Mouse (Mus musculus) lung, adult 2 months (tissue): ENCODE measurements around the gene Il4ra. TPM values are rescaled to one million over a fixed set of nuclear protein-coding genes. Genes with fewer than 3 reads are reported as not detected.

Experiments
- DNase-seq: peaks from one replicate; pipeline ENCODE4 v3.0.0; 2022
- H3K4me1 ChIP-seq: fragments of 200-500 bp; 2 replicates; pipeline ENCODE4 v1.6.1; 2011; ENCODE audit warnings: low read length; ENCODE audit not compliant: control insufficient read depth, insufficient read depth
- H3K4me3 ChIP-seq: fragments of 200-500 bp; replicated peaks from 2 replicates; pipeline ENCODE3; 2011; ENCODE audit warnings: low read depth, mild to moderate bottlenecking, control low read depth, low read length; ENCODE audit errors: extremely low read depth
- CTCF ChIP-seq: fragments of 200-500 bp; IDR thresholded peaks from 2 replicates; pipeline ENCODE4 v1.5.1; 2011; ENCODE audit warnings: mild to moderate bottlenecking, low read length, control low read depth; ENCODE audit not compliant: insufficient read depth
- POLR2A ChIP-seq: fragments of 200-500 bp; IDR thresholded peaks from 2 replicates; pipeline ENCODE4 v1.6.1; 2011; ENCODE audit warnings: low read depth, mild to moderate bottlenecking, control low read depth, low read length, borderline replicate concordance; ENCODE audit errors: extremely low read depth
- WGBS: fragments of 180-500 bp; shearing (Covaris S2); methylation state at CpG from one replicate; pipeline ENCODE4 v1.1.7; 2018; 5-methylcytosine and 5-hydroxymethylcytosine counted together
- polyA plus RNA-seq: library from polyadenylated mRNA; depleted of rRNA; stranded (reverse); fragments of >200 nt; gene quantifications from 2 replicates; pipeline ENCODE4 v1.2.3, GENCODE M21; 2012

Il4ra gene
- polyA plus RNA-seq, 1 experiment: 85.2 TPM

GRCm38 (mm10) chr7:125601821-125602448, 50.0 kb downstream of the Il4ra start:
- peaks cover 3% of the 10 kb centered on the region for H3K4me1 ChIP-seq

DNA sequence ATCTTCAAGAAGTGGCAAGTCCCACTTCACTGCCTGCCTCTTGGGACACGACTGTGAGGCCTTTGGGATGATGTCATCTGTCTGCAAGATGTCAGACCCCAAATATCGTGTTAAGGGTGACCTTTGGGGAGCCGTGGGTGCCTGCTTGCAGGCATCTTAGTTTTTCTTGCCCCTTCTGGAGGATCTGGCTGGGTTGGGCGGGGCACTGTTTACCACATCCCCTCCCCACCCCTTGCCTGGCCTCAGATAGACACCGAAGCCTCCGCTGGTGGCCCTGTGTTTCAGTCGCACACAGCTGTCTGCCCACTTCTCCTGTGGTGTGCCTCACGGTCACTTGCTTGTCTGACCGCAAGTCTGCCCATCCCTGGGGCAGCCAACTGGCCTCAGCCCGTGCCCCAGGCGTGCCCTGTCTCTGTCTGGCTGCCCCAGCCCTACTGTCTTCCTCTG, 51.3 kb downstream of the Il4ra start, which contains the start of gene Il21r:
TSS of gene Il21r (plus strand) at position 245 of the 447 bp plus-strand sequence.
- Histone ChIP-seq H3K4me3 (peak within 1 kb of the TSS; percentile 28), H3K4me1 (peaks cover 3% of the 10 kb centered on the region)
- 60% methylated on average over 11 of the region's 11 CpGs for WGBS
- TF ChIP-seq POLR2A (peak; percentile 26; the same call in 1 of the 2 replicates), CTCF (no peak)
- no peak for DNase-seq

More at GRCm38 (mm10) chr7:125601821-125602448, 50.0 kb downstream of the Il4ra start:
- no peak overlapping the region for H3K4me3 ChIP-seq
- 65% methylated on average over 11 of the region's 11 CpGs for WGBS
- DNase-seq: no peak
- TF ChIP-seq POLR2A (no peak), CTCF (no peak)

GRCm38 (mm10) chr7:125604362-125605319, 52.7 kb downstream of the Il4ra start:
- Histone ChIP-seq H3K4me3 (peak overlapping the region; percentile 28), H3K4me1 (peaks cover 3% of the 10 kb centered on the region)
- no peak for DNase-seq
- TF ChIP-seq CTCF (no peak), POLR2A (no peak)
- WGBS: 79% methylated on average over 12 of the region's 12 CpGs

DNA sequence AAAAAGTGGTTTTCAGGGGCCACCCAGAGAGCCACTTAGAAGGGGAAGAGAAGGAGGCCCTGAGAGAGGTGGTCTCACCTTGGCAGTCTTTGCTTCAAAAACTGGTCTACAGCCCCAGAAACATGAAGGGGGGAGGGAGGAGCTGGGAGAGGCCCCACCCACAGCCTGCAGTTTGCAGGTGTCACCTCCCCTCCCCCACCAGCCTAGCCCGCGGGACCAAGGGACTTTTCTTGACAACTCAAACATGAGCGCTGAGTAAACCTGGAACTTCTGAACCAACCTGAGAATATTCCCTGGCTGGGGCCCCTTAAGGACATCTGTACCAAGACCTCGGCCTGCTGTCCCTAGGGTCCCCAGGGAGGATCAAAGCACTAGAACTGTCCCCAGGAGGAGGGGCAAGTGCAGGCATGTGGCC, 53.8 kb downstream of the Il4ra start:
- TF ChIP-seq CTCF (no peak), POLR2A (no peak)
- peak overlapping the region; percentile 19 for H3K4me3 ChIP-seq
- DNase-seq: no peak
- peaks cover 3% of the 10 kb centered on the region for H3K4me1 ChIP-seq
- 41% methylated on average over 4 of the region's 4 CpGs for WGBS

- 72% methylated on average over 2 of the region's 2 CpGs for WGBS
- Histone ChIP-seq H3K4me1 (peaks cover 3% of the 10 kb centered on the region), H3K4me3 (no peak overlapping the region)
- TF ChIP-seq POLR2A (no peak), CTCF (no peak)
- peak; percentile 26 for DNase-seq
Observed at GRCm38 (mm10) chr7:125606265-125607164, 54.6 kb downstream of the Il4ra start.

DNA sequence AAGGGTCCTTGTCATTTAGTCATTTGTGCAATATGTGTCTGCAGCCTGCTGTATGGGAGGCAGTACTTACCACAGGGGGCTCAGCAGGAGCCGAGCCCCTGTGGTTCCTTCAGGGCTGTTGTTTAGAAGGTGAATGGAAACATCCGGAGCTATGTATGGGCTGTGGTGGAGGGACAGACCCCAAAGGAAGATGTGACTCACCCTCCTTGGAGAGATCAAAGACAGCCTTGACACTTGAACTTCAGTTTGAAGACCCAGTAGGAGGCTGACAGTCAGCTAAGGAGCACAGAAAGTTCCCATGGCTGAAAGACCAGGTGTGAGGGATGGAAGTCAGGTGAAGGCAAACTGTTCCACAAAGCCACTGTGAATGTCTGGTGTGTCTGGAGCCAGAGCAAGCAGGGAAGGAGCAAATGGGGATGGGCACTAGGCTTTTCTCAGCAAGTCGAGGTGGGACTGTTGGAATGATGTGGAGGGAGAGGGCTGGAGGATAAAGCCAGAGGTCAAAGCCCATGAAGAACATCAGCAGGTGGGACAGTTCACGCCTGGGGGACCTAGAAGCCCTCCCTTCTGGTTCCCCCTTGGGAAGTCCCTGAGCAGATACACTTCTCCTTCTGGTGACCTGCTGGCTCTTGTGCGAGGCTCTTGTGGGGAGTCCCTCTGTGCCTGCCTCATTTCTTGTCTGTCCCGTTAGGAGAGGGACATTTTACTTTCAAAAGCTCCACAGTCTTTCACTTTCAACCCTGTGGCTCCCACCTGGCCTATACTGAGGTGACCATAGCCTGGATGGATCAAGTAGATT, 55.7 kb downstream of the Il4ra start:
- DNase-seq: no peak
- no peak for TF ChIP-seq POLR2A
- no peak for TF ChIP-seq CTCF
- Histone ChIP-seq H3K4me1 (peaks cover 3% of the 10 kb centered on the region), H3K4me3 (no peak overlapping the region)
- WGBS: 54% methylated on average over 6 of the region's 6 CpGs

- no peak overlapping the region for H3K4me3 ChIP-seq
- WGBS: 79% methylated on average over 4 of the region's 4 CpGs
- H3K4me1 ChIP-seq: peaks cover 3% of the 10 kb centered on the region
- TF ChIP-seq POLR2A (no peak), CTCF (no peak)
- DNase-seq: no peak
Observed at GRCm38 (mm10) chr7:125608183-125608688, 56.3 kb downstream of the Il4ra start.

- no peak for TF ChIP-seq CTCF
- no peak for TF ChIP-seq POLR2A
- DNase-seq: no peak
- H3K4me1 ChIP-seq: no peaks in the 10 kb centered on the region
- no peak overlapping the region for H3K4me3 ChIP-seq
- WGBS: 59% methylated on average over 5 of the region's 5 CpGs
Observed at GRCm38 (mm10) chr7:125613579-125613978, 61.7 kb downstream of the Il4ra start.

DNA sequence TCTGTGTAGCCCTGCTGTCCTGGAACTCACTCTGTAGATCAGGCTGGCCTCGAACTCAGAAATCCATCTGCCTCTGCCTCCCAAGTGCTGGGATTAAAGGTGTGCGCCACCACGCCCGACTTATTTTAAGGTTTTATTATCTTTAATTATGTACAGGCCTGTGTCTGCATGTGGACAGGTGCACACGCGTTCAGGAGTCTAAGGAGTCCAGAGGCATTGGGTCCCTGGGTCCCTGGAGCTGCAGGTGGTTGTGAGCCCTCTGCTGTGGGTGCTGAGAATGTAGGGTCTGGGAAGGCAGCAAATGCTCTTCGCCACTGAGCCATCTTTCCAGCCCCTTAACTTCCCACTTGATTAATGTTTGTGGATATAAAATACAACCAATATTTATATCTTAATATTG, 63.5 kb downstream of the Il4ra start:
- DNase-seq: no peak
- no peak for TF ChIP-seq POLR2A
- TF ChIP-seq CTCF: no peak
- Histone ChIP-seq H3K4me3 (no peak overlapping the region), H3K4me1 (no peaks in the 10 kb centered on the region)
- WGBS: 85% methylated on average over 7 of the region's 7 CpGs
